Mouse (Mus musculus): Measurements from ENCODE around the gene Rpl18. TPM values are rescaled to one million over a fixed set of nuclear protein-coding genes. Genes with fewer than 3 reads are reported as not detected.

Gene Rpl18
- polyA plus RNA-seq, 1 experiment from 2014 or later, result 743 TPM

DNA sequence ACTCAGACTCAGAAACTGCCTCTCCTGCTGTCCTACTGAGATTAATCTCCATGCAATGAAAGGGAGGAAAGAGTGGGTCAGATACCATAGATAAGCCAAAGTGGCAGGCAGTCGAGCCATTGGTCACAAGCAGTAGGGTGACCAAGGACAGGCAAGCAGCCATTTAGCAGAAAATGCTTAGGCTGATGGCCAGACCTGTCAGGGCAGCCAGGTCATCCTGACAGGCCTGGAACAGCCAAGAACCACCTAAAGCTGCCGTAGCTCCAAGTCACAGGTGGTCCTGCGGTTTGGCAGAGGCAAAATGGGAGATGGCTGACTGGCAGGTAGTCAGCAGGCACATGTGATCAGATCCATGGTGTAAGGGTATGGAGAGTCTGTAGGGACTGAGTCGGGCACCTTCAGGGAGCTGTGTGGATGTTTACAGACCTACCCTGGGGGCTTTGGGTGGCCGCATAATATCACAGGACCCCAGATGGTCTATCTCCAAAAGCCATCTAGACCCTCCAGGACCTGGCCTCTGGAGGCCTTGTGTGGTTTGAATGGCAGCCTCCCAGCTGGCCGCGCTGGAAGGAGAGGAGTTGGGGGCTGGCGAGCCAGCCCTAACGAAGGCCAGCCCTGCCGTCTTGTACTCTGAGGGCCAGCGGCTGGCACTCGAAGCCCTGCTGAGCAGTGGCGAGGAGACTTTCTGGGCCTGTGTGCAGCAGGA is 6.5 kb downstream of the Rpl18 start:
- no peaks in the 10 kb centered on the region for H3K9me3 ChIP-seq (ENCODE audit: control insufficient read depth, low read length)
- peaks cover 70% of the 10 kb centered on the region for H3K36me3 ChIP-seq (ENCODE audit: control insufficient read depth, insufficient read depth, low read length)
- H3K4me2 ChIP-seq (ENCODE audit: low read length), result no peak overlapping the region
- H3K27me3 ChIP-seq (ENCODE audit: control insufficient read depth, insufficient read depth, low read length), result no peaks in the 10 kb centered on the region
- 60% methylated on average over 13 of the region's 13 CpGs for whole genome bisulfite sequencing
- peaks cover 2 to 20% of the 10 kb centered on the region in 2 experiments for H3K4me1 ChIP-seq (ENCODE audit: control insufficient read depth in 2 of 2, insufficient read depth in 2 of 2, low read length in 2 of 2)
- H3K9ac ChIP-seq (ENCODE audit: low read length), result no peak overlapping the region
- H3K27ac ChIP-seq (replicated peaks in 1 of 2; ENCODE audit: control insufficient read depth in 1 of 2, insufficient read depth in 1 of 2, low read depth in 2 of 2, low read length in 2 of 2), result no peak overlapping the region
- ATAC-seq (ENCODE audit: insufficient number of reproducible peaks, insufficient read depth, low FRiP score, low read depth), result no peak
- no peak overlapping the region for H3K4me3 ChIP-seq (ENCODE audit: control insufficient read depth in 1 of 2, insufficient read depth in 1 of 2, low read depth in 1 of 2, low read length in 2 of 2)

DNA sequence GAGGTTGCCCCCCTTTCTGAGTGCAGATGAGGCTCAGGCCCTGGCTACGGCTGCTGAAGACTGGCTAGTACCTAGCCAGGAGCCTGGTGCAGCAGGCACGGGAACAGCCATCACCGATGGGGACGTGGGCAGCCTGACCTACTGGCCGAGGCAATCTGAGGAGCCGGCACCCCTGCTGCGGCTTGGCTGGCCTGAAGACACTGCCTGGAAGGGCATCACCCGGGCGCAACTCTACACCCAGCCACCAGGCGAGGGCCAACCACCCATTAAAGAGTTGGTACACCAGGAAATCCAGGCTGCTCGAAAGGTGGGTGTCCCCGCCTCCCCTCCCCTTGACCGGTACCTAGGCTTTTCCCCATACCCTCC is 7.1 kb downstream of the Rpl18 start:
- Histone ChIP-seq H3K27ac (replicated peaks in 1 of 2; ENCODE audit: control insufficient read depth in 1 of 2, insufficient read depth in 1 of 2, low read depth in 2 of 2, low read length in 2 of 2) (no peak overlapping the region), H3K4me3 (ENCODE audit: control insufficient read depth in 1 of 2, insufficient read depth in 1 of 2, low read depth in 1 of 2, low read length in 2 of 2) (no peak overlapping the region), H3K9ac (ENCODE audit: low read length) (no peak overlapping the region), H3K9me3 (ENCODE audit: control insufficient read depth, low read length) (no peaks in the 10 kb centered on the region), H3K4me1 (ENCODE audit: control insufficient read depth in 2 of 2, insufficient read depth in 2 of 2, low read length in 2 of 2) (peaks cover 2 to 15% of the 10 kb centered on the region in 2 experiments), H3K36me3 (ENCODE audit: control insufficient read depth, insufficient read depth, low read length) (peaks cover 70% of the 10 kb centered on the region), H3K4me2 (ENCODE audit: low read length) (no peak overlapping the region), H3K27me3 (ENCODE audit: control insufficient read depth, insufficient read depth, low read length) (no peaks in the 10 kb centered on the region)
- ATAC-seq (ENCODE audit: insufficient number of reproducible peaks, insufficient read depth, low FRiP score, low read depth), result no peak
- whole genome bisulfite sequencing, result 75% methylated on average over 13 of the region's 13 CpGs

DNA sequence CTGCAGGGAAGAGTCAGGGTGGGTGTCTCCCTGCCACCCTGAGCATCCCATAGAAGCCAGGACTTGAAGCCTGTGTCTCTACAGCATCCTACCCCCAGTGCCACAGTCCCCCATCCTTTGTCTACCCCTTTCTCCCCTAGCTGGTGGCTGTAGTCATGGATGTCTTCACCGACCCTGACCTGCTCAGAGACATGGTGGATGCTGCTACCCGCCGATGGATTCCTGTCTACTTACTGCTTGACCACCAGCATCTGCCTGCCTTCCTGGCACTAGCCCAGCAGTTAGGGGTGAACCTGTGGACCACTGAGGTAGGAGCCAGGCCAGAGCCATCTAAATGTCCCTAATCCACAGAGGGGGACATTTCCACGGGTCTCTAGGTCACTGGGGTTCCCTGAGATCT is 8.0 kb downstream of the Rpl18 start:
- ATAC-seq (ENCODE audit: insufficient number of reproducible peaks, insufficient read depth, low FRiP score, low read depth), result no peak
- no peaks in the 10 kb centered on the region for H3K9me3 ChIP-seq (ENCODE audit: control insufficient read depth, low read length)
- H3K4me3 ChIP-seq (ENCODE audit: control insufficient read depth in 1 of 2, insufficient read depth in 1 of 2, low read depth in 1 of 2, low read length in 2 of 2), result no peak overlapping the region
- peaks cover 70% of the 10 kb centered on the region for H3K36me3 ChIP-seq (ENCODE audit: control insufficient read depth, insufficient read depth, low read length)
- no peaks in the 10 kb centered on the region for H3K27me3 ChIP-seq (ENCODE audit: control insufficient read depth, insufficient read depth, low read length)
- H3K4me2 ChIP-seq (ENCODE audit: low read length), result no peak overlapping the region
- H3K27ac ChIP-seq (replicated peaks in 1 of 2; ENCODE audit: control insufficient read depth in 1 of 2, insufficient read depth in 1 of 2, low read depth in 2 of 2, low read length in 2 of 2), result no peak overlapping the region
- no peak overlapping the region for H3K9ac ChIP-seq (ENCODE audit: low read length)
- peaks cover 2 to 15% of the 10 kb centered on the region in 2 experiments for H3K4me1 ChIP-seq (ENCODE audit: control insufficient read depth in 2 of 2, insufficient read depth in 2 of 2, low read length in 2 of 2)
- 87% methylated on average over 4 of the region's 4 CpGs for WGBS

DNA sequence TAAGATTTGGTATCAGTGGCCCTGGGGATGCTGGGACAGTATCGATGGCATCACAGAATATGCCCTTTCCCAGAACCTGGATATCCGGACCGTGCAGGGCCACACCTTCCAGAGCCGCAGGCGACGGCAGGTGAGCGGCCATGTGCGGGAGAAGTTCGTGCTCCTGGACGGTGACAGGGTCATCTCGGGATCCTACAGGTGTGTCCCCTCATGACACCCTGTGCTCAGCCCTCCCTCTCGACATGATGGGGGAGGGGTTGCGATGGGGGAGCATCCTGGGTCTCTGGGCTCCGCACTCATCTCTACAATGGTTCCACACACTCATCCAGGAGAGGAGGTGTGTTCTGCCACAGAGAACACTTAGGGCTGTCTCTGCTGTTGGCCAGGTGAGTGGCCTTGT is 8.5 kb downstream of the Rpl18 start:
- Histone ChIP-seq H3K27me3 (ENCODE audit: control insufficient read depth, insufficient read depth, low read length) (no peaks in the 10 kb centered on the region), H3K9me3 (ENCODE audit: control insufficient read depth, low read length) (no peaks in the 10 kb centered on the region), H3K4me1 (ENCODE audit: control insufficient read depth in 2 of 2, insufficient read depth in 2 of 2, low read length in 2 of 2) (peaks cover under 1 to 13% of the 10 kb centered on the region in 2 experiments), H3K36me3 (ENCODE audit: control insufficient read depth, insufficient read depth, low read length) (peaks cover 70% of the 10 kb centered on the region), H3K4me3 (ENCODE audit: control insufficient read depth in 1 of 2, insufficient read depth in 1 of 2, low read depth in 1 of 2, low read length in 2 of 2) (no peak overlapping the region), H3K9ac (ENCODE audit: low read length) (no peak overlapping the region), H3K4me2 (ENCODE audit: low read length) (no peak overlapping the region), H3K27ac (replicated peaks in 1 of 2; ENCODE audit: control insufficient read depth in 1 of 2, insufficient read depth in 1 of 2, low read depth in 2 of 2, low read length in 2 of 2) (no peak overlapping the region)
- whole genome bisulfite sequencing, result 93% methylated on average over 14 of the region's 14 CpGs
- ATAC-seq (ENCODE audit: insufficient number of reproducible peaks, insufficient read depth, low FRiP score, low read depth), result no peak

DNA sequence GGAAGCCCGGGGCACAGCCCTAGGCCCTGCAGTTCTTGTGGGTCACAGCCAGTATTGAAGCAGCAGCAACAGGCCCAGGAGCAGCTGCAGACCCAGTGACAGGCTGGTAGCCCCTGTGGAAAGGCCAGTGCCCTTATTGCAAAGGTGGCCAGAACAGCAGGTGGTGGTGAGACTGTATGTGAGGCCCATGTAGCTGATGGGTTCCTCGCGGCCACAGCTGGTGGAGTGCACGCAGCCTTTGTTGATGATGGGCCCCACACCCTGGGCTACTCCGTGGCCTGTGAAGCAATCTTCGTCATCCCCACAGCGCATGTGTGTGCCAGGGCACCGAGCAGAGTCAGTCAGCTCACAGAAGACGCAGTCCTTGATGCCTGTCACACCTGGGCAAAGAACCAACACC is 9.9 kb downstream of the Rpl18 start:
- no peak overlapping the region for H3K9ac ChIP-seq (ENCODE audit: low read length)
- no peaks in the 10 kb centered on the region; a peak in 1 of 4 replicates for H3K4me1 ChIP-seq (ENCODE audit: control insufficient read depth in 2 of 2, insufficient read depth in 2 of 2, low read length in 2 of 2)
- peaks cover 57% of the 10 kb centered on the region for H3K36me3 ChIP-seq (ENCODE audit: control insufficient read depth, insufficient read depth, low read length)
- ATAC-seq (ENCODE audit: insufficient number of reproducible peaks, insufficient read depth, low FRiP score, low read depth), result no peak
- no peak overlapping the region for H3K4me2 ChIP-seq (ENCODE audit: low read length)
- no peak overlapping the region for H3K4me3 ChIP-seq (ENCODE audit: control insufficient read depth in 1 of 2, insufficient read depth in 1 of 2, low read depth in 1 of 2, low read length in 2 of 2)
- WGBS, result 86% methylated on average over 9 of the region's 9 CpGs
- no peaks in the 10 kb centered on the region for H3K9me3 ChIP-seq (ENCODE audit: control insufficient read depth, low read length)
- no peak overlapping the region for H3K27ac ChIP-seq (replicated peaks in 1 of 2; ENCODE audit: control insufficient read depth in 1 of 2, insufficient read depth in 1 of 2, low read depth in 2 of 2, low read length in 2 of 2)
- H3K27me3 ChIP-seq (ENCODE audit: control insufficient read depth, insufficient read depth, low read length), result no peaks in the 10 kb centered on the region

DNA sequence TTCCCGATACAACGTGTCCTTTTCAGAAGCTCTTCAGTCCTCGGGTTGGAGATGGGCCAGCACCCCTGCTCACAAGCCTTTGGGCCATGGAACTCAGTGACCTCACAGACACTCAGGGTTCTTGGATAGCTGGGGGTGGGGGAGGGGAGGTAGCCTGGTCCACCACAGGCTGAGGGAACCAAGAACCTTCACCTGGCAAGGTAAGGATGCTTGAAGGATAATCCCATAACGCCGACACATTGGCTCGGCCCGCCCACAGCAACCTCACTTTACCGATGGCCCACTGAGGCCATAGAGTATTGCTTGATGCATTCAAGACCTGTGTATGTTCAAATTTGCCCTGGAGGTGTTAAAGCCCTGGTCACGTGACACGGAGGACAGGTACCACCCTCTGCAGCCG is 10.5 kb downstream of the Rpl18 start, which contains the start of gene Spaca4:
Spaca4 (minus strand) TSS at position 101 of the 400 bp plus-strand sequence.
- no peaks in the 10 kb centered on the region for H3K27me3 ChIP-seq (ENCODE audit: control insufficient read depth, insufficient read depth, low read length)
- 84% methylated on average over 11 of the region's 11 CpGs for WGBS
- H3K4me1 ChIP-seq (ENCODE audit: control insufficient read depth in 2 of 2, insufficient read depth in 2 of 2, low read length in 2 of 2), result peaks cover under 1 to 3% of the 10 kb centered on the region in 2 experiments; a peak in 1 of 4 replicates
- H3K4me3 ChIP-seq (ENCODE audit: control insufficient read depth in 1 of 2, insufficient read depth in 1 of 2, low read depth in 1 of 2, low read length in 2 of 2), result no peak within 1 kb of the TSS
- no peak for ATAC-seq (ENCODE audit: insufficient number of reproducible peaks, insufficient read depth, low FRiP score, low read depth)
- H3K36me3 ChIP-seq (ENCODE audit: control insufficient read depth, insufficient read depth, low read length), result peaks cover 51% of the 10 kb centered on the region
- no peak within 1 kb of the TSS for H3K4me2 ChIP-seq (ENCODE audit: low read length)
- H3K9ac ChIP-seq (ENCODE audit: low read length), result no peak within 1 kb of the TSS
- no peaks in the 10 kb centered on the region for H3K9me3 ChIP-seq (ENCODE audit: control insufficient read depth, low read length)
- no peak within 1 kb of the TSS for H3K27ac ChIP-seq (replicated peaks in 1 of 2; ENCODE audit: control insufficient read depth in 1 of 2, insufficient read depth in 1 of 2, low read depth in 2 of 2, low read length in 2 of 2)

DNA sequence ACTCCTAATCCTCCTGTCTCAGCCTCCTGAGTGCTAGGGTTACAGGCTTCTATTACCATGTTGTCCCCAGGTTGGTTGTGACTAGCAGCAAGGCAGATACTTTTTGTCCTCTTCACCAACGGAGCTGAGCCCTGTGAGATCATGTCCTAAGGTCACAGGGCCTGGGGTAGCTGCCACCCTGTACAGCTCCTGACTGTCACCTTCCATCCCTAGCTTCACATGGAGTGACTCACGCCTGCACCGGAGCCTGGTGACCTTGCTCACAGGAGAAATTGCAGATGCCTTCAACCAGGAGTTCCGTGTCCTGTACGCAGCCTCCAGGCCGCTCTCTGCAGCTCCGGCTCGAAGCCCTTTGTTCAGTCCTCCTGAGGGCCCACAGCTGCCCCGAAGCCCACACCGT is 11.2 kb downstream of the Rpl18 start:
- no peaks in the 10 kb centered on the region for H3K9me3 ChIP-seq (ENCODE audit: control insufficient read depth, low read length)
- no peak overlapping the region for H3K4me3 ChIP-seq (ENCODE audit: control insufficient read depth in 1 of 2, insufficient read depth in 1 of 2, low read depth in 1 of 2, low read length in 2 of 2)
- no peak overlapping the region for H3K9ac ChIP-seq (ENCODE audit: low read length)
- no peak overlapping the region for H3K4me2 ChIP-seq (ENCODE audit: low read length)
- no peaks in the 10 kb centered on the region for H3K27me3 ChIP-seq (ENCODE audit: control insufficient read depth, insufficient read depth, low read length)
- H3K27ac ChIP-seq (replicated peaks in 1 of 2; ENCODE audit: control insufficient read depth in 1 of 2, insufficient read depth in 1 of 2, low read depth in 2 of 2, low read length in 2 of 2), result no peak overlapping the region
- peaks cover 44% of the 10 kb centered on the region for H3K36me3 ChIP-seq (ENCODE audit: control insufficient read depth, insufficient read depth, low read length)
- H3K4me1 ChIP-seq (ENCODE audit: control insufficient read depth in 2 of 2, insufficient read depth in 2 of 2, low read length in 2 of 2), result peaks cover 6 to 9% of the 10 kb centered on the region in 2 experiments; a peak in 1 of 4 replicates
- WGBS, result 83% methylated on average over 10 of the region's 10 CpGs
- ATAC-seq (ENCODE audit: insufficient number of reproducible peaks, insufficient read depth, low FRiP score, low read depth), result no peak

DNA sequence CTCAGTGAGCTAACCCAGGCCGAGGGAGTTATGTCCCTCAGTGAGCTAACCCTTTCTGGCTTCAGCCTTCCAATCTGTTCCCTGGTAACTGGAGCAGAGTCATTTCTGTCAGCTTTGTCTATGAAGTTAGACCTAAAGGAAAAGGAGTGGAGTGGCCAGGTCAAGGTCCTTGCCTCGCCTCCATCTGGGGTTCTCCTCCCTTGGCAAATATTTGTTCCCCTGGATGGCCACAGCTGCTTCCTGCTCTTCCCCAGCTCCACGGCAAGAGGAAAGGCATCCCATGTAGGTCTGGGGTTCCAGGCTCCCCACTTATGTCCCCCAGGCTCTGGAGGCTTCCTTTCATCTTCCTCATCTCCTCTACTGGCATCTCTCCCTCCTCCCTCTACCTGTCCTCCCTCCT is 12.4 kb downstream of the Rpl18 start:
- H3K4me2 ChIP-seq (ENCODE audit: low read length), result no peak overlapping the region
- no peak overlapping the region for H3K9ac ChIP-seq (ENCODE audit: low read length)
- H3K9me3 ChIP-seq (ENCODE audit: control insufficient read depth, low read length), result no peaks in the 10 kb centered on the region
- H3K36me3 ChIP-seq (ENCODE audit: control insufficient read depth, insufficient read depth, low read length), result peaks cover 33% of the 10 kb centered on the region
- peaks cover 6 to 9% of the 10 kb centered on the region in 2 experiments; a peak in 1 of 4 replicates for H3K4me1 ChIP-seq (ENCODE audit: control insufficient read depth in 2 of 2, insufficient read depth in 2 of 2, low read length in 2 of 2)
- H3K27ac ChIP-seq (replicated peaks in 1 of 2; ENCODE audit: control insufficient read depth in 1 of 2, insufficient read depth in 1 of 2, low read depth in 2 of 2, low read length in 2 of 2), result no peak overlapping the region
- no peak overlapping the region for H3K4me3 ChIP-seq (ENCODE audit: control insufficient read depth in 1 of 2, insufficient read depth in 1 of 2, low read depth in 1 of 2, low read length in 2 of 2)
- no peak for ATAC-seq (ENCODE audit: insufficient number of reproducible peaks, insufficient read depth, low FRiP score, low read depth)
- no peaks in the 10 kb centered on the region for H3K27me3 ChIP-seq (ENCODE audit: control insufficient read depth, insufficient read depth, low read length)
- WGBS, result 76% methylated on average over 3 of the region's 3 CpGs
